Mouse (Mus musculus): ENCODE measurements around the gene Smpd3.

The Smpd3 gene

GRCm38 (mm10) chr8:106213959-106214358, 123.8 kb downstream of the Smpd3 start:
- no peak for DNase-seq

- no peak for DNase-seq
These were observed 126.4 kb downstream of the Smpd3 start for GRCm38 (mm10) chr8:106211421-106211820.

GRCm38 (mm10) chr8:106210821-106211345, 126.9 kb downstream of the Smpd3 start, which contains the start of the genes Slc7a6os and Prmt7:
Gene Slc7a6os, minus strand, starts transcription at chr8:106210935.
Gene Prmt7, plus strand, starts transcription at chr8:106210936.
- DNase-seq, result peak; percentile 95

- no peak for DNase-seq
These were observed 127.6 kb downstream of the Smpd3 start for GRCm38 (mm10) chr8:106210035-106210731.

All from thymus, postnatal 14 days (tissue).